Mouse (Mus musculus): ENCODE measurements at regions not wholly inside any gene's neighbourhood (a gene's known extent, or its start where the extent isn't known, plus 50 kb on each side); places are given as distances from the start of the nearest gene placed in this dataset.

DNA sequence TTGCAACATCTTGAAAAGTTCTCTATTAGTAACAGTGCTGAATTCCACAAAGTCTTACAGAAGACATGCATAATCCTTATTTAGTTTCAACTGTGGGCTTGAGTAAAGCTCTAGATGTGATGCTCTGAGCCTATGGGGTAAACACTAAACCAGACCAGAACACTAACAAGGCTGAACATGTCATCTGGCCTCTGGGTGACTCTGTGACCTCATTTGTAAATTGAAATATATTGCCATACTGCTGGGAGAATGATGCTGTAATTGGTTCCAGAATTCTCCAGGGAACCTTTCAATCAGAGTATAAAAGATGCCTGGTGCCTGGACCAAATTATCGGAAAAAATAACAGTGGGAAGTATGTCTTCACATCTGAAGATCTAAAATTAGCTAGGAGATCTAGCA lies 309.9 kb upstream of the Megf9 start:
- no peak for DNase-seq (ENCODE audit: extremely low read depth, insufficient read length, low spot score)

DNA sequence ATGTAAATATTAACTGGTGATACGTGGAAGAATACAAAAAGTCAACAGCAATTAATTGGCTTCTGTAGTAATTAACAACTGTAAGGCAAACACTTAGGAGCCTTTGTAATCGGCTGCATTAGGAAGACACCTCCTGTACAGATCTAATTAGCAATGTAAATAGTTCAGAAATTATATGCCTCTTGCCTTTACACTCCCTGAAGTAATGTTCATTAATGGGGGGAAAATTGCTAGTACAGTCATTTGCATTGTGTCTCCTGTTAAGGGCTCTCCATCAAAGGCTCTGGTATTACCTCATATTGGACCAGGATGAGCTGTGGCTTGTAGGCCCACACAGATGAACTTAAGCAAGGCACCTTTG lies 276.1 kb upstream of the Megf9 start:
- DNase-seq (ENCODE audit: extremely low read depth, insufficient read length, low spot score): no peak

DNA sequence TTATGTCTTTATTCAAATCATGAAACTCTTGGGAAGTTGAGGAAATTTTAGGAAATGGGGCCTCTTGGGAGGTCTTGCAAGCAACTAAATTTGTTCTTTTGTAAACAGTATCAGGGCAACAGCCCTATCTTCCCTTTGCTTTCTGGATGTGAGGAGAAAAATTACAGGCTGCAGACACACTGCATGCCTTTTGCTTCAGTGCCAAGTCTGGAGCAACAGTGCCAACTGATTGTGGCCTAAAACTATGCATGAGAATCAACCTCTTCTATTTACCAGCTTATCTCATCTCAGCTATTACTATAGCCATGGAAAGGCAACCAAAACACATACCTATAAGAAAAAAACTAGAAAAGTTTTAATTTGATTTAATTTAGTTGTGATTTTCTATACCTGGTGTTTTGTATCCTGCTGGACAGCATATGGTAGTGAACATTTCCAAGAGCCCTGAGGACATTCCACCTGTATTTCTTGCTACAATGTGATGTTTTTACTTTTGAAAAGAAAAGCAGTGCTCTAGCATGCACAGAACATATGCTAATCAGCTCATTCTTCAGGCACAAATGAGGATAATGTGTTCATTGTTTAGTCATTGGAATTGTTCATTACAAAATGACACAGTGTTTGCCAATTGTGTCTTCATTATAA lies 275.6 kb upstream of the Megf9 start:
- DNase-seq (ENCODE audit: extremely low read depth, insufficient read length, low spot score): no peak

DNA sequence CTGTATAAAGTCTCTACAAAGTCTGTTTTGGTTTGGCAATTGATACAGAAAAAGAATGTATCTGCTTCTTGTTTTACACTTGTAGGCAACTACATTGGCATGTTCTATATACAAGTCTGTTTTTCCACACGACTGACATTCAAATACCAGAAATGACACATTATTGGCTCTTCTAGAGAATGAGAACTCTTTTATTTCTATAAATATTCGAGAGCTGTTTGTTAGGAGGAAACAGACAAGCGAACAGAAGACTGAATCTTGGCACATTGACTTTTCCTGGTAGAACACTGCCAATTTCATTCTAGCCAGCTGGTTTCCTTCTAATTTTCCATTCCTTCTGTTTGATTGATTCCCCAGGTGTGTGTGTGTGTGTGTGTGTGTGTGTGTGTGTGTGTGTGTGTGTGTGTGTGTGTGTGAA lies 270.1 kb upstream of the Megf9 start:
- DNase-seq (ENCODE audit: extremely low read depth, insufficient read length, low spot score): no peak

DNA sequence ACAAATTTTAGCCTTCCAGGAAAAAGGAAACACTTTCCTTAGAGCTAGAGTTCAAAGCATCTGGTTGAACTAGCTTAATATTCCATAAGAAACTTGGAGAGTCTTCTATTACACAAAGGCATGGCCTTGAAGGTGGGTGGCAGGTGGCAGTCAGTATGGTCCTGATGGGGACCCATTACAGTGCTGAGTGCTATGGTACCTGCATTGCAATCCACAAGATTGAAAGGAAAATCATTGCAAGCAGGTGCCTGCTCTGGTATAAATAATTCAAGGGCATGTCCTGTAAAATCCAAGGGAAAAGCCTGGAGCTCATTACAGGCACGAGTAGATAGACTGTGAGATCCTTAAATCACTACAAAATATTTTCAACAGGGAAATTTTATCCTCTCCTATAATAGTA lies 263.7 kb upstream of the Megf9 start:
- no peak for DNase-seq (ENCODE audit: extremely low read depth, insufficient read length, low spot score)

DNA sequence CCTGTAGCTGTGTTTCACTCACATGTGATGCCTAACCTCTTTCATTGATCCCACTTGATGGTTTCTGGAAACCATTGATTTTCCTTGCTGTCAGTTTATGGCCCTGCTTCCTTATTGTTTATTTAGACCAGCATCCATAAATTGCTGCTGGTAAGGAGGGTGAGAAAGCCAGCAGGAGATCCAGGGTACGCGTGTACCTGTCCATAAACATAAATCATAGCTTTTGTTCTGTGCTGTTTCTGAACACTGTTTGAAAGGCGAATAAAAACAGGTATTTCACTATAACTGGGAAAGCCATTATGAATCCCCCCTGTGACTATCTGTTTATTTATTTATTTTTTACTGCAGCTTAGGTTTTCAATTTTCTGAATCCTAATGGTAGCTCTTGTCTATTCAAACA lies 263.1 kb upstream of the Megf9 start:
- no peak for DNase-seq (ENCODE audit: extremely low read depth, insufficient read length, low spot score)

DNA sequence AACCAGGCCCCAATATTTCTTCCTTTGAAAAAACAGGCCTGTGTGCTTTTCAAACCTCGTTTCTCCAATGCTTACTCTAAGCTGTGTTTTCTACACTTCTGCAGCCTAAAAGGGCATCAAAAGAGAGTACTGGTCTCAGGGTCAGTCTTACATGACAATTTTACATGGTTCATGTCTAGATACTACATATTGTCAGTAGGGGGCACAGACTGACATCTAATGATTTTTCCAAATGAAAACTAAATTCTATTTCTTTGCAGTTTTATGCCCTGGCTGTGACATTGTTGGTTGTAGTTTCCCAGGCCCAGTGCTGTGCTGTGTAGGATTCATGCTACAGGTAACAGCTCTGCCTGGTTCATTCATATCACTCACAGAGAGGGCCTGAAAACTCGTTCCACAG lies 248.7 kb upstream of the Megf9 start:
- DNase-seq (ENCODE audit: extremely low read depth, insufficient read length, low spot score): no peak

DNA sequence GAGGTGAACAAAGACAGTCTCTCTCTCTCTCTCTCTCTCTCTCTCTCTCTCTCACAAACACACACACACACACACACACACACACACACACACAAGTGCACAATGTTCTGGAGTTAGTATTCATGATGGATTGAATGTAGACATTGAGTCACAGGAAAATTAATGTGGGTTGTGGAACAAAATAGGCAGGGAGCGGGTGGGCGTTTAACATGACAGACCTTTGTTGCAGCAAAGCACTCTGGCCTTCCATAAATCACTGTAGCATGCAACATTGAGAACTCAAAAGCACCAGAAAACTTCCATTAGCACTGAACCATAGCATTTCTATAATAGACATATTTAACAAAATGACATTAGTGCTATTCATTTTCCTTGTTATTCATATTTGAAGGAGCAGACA lies 246.8 kb upstream of the Megf9 start:
- no peak for DNase-seq (ENCODE audit: extremely low read depth, insufficient read length, low spot score)

DNA sequence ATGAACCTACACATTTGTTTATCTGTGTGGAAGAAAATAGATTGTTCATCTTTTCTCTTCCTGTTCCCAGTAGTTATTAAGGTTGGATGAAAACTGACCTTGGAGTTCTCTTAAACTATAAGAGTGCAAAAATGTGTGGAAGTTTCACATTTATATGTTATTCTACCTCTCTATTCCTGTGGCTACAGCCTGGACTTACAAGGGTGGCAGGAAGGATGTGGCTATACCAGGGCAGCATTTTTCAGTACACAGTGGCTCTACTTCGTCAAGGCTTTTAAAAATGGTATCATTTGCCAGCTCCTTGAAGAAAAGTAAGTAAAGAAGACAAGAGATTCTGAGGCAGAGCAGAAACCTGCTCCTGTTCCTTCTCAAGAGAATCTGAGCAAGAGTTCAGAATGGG lies 241.5 kb upstream of the Megf9 start:
- no peak for DNase-seq (ENCODE audit: extremely low read depth, insufficient read length, low spot score)

DNA sequence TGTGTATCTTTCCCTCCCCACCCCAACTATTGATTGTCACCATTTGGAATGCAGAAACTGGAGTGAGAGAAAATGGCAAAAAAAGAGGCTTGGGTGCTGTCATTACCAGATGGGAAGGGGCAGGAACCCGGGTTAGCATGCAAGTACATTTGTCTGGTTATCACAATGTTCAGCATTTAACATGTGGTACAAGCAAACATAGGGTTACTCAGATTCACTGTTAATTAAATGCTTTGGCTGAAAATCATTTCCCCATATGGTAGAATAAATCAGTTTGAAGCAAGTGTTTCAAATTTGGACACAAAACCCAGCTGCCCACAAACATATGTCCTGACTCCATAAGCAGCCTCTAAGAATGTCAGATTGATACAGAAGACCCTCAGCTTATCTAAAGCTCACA lies 208.6 kb upstream of the Megf9 start:
- no peak for DNase-seq (ENCODE audit: extremely low read depth, insufficient read length, low spot score)

DNA sequence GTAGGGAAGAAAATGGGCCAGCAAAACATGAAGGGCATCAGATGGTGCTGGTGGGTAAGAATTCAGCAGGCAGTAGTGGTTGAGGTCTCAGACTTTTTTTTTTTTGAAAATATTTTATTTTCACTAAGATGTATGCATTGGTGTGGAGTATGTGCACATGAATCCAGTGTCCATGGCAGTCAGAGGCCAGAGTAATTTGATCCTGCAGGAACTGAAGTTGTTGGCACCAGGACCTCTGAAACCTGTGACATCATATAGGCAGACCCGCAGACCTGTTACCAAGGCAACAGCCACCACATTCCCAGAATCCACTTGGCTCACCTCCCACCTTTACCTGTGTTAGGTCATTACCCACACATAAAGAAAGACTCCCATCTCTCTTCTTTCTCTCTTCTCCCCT lies 207.2 kb upstream of the Megf9 start:
- DNase-seq (ENCODE audit: extremely low read depth, insufficient read length, low spot score): no peak

DNA sequence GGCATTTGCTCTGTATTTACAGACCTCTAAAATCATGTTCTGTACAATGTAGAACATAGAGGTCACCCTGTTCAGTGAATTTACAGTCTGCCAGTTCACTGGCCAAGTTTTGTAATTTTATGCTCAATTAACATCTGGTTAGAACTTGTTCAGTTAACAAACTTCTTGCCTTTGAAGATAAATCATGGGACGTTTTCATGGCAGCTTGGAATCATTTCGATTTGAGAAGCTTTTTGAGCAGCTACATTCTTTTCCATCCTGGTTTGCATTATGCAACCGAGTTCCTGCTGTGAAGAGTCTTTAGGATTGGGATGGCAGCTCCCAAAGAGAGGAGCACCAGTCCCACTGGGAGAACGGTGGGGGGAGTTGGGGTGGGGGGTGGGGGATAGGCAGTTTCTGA lies 206.3 kb upstream of the Megf9 start:
- no peak for DNase-seq (ENCODE audit: extremely low read depth, insufficient read length, low spot score)

DNA sequence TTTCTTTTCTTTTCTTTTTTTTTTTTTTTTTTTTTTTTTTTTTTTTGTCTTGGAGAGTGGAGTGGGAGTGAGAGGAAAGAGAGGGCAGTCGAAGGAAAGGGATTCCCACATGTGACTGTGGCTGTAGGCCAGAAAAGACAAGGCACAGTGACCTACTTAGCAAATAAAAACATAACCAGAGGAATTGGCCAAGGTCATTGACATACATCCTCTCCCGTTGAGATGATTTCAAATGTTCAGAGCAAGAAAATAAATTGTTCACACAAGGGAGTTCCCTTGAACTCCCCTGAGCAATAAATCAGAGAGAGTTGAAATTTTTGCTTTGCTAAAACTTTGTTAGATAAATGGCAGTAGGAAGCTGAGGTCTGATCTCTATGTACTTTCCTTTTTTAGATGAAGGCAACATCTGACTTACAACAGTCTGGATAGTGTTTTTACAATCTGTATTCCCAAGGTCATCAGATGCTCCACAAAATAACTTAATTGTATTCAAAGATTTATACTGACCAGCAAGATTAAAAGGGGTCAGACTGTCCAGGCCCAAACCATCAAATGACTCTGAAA lies 174.4 kb upstream of the Megf9 start:
- DNase-seq (ENCODE audit: extremely low read depth, insufficient read length, low spot score): no peak

DNA sequence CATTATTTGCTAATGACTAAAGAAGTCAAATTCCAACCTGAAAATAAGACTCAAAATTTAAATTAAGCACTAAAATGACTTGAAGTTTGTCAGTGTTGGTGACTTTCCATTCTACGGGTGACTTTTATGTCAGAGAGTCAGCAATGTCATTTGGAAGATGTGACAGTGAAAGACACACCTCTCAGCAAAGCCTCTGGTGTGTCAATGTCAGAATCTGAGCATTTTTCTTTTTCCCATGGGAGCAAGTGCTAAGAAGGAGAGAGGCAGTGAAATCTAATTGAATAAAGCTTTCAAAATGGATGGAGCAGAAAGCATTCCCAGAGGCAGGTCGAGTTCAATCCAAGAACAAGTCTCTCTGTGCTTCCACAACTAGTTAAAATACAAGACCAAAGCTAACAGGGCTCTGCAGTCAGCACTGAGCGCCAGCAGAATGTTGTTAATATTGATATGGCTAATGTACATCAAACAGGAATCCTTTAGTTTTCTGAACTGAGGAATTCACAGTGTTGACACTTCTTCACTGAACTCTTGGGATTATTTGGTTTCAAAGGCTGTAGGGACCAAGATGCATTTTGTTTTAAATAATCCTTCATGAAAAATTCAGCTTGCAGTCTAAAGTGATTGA lies 170.4 kb upstream of the Megf9 start:
- DNase-seq (ENCODE audit: extremely low read depth, insufficient read length, low spot score): no peak

DNA sequence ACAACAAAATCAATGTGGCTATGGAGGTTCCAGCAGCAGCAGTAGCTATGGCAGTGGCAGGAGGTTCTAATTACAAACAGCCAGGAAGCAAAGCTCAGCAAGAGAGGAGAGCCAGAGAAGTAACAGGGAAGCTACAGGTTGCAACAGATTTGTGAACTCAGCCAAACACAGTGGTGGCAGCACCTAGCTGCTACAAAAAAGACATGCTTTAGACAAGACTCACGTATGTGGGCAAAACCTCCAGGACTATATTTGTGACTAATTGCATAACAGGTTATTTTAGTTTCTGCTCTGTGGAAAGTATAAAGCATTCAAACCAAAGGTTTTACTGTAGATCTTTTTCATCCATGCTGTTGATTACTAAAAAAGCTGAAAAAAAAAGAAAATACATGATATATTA lies 166.1 kb upstream of the Megf9 start:
- no peak for DNase-seq (ENCODE audit: extremely low read depth, insufficient read length, low spot score)

DNA sequence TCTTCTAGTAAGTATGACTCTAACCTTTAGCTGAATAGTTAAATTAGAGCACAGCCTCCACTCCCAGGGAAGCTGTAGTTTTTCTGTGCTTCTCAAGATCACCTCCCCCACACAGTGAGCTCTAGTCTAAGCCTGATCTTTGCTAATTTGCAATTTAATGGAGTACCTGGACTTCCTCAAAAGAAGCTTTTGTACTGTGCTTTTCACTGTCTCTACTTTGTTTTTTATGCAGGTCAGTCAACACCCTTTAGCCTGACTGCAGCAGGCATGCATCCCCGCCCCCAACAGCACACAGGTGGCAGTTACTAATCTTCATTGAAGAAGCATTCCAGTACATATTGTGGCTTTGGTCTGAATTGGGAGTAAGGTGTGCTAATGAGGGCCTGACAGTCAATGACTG lies 129.4 kb upstream of the Megf9 start:
- no peak for DNase-seq (ENCODE audit: extremely low read depth, insufficient read length, low spot score)

DNA sequence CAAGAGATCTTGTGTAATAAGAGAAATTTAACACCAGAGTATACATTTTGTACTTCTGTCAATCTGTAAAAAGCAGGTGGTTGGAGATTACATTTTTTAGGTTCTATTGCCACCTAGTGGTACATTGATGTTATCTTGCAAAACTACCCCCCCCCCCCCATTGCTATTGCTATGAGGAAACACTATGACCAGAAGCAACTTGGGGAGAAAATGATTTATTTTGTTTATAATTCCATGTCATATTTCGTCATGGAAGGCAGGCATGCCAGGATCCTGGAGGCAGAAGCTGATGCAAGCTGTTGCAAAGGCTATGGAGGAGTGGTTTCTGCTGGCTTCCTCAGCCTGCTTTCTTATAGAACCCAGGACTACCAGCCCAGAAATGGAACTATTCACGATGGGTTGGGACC lies 86.6 kb upstream of the Megf9 start:
- DNase-seq (ENCODE audit: extremely low read depth, insufficient read length, low spot score): peak; percentile 18

DNA sequence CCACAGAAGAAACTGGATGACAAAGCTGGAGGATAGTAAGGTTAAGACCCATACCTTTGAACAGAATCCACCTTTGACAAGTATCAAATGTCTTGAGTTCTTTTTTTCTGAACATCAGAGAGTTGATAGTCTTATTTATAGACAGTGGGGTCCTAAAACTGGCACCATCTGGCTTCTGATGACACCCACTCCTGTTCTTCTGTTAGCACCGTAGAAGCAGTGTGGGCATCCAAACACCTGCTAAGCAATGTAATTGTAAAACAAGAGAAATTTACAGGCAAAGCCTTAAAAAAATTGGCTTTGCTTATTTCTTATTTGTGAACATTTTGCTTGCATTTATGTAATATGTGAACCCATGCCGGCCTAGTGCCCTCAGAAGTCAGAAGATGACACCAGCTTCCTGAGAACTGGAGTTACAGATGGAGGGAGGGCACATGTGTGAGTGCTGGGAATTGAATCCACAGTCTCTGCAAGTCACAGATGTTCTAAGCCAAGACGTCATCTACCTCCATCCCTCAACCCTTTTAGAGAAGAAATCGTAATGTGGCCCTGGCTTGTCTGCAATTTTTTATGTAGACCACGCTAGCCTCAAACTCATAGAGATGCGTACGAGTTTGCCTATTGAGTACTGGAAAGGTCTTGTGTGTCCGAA lies 85.0 kb upstream of the Megf9 start:
- no peak for DNase-seq (ENCODE audit: extremely low read depth, insufficient read length, low spot score)

DNA sequence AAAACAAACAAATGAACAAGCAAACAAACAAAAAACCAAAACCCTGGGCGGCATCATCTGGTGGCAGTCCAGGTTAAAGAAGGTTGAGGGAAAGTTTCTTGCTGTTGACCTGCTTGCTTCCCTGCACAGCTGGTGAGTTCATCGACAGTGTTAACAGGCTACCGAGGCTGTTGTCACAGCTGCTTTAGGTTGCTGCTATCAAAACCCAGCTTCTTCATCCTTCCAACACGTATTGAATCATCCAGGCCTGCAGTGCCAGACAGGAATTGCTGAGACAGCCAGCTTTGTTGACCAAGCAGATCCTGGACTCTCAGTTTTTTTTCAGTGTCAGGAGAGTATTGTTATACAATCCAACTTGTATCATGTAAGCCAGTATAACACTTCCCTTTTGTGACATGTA lies 81.0 kb upstream of the Megf9 start:
- DNase-seq (ENCODE audit: extremely low read depth, insufficient read length, low spot score): no peak

DNA sequence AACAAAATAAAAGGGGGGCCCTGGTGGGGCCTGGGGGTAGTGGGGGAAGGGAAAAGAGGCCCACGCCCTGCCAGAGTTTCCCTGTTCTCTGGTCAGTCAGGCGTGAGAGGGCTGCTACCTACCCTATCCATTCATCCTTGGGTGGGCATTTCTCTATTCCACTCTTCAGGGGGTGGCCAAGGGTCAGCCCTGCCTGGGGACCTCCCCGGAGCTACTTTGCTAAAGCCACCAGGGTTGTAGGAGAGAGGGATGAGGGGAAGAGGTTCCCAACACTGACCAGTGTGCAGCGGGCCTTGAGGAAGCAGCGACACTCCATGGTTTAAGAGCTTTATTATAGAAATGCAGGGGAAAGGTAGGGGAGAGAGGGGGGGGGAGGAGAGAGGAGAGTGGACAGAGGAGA lies 79.6 kb upstream of the Megf9 start:
- DNase-seq (ENCODE audit: extremely low read depth, insufficient read length, low spot score): no peak

DNA sequence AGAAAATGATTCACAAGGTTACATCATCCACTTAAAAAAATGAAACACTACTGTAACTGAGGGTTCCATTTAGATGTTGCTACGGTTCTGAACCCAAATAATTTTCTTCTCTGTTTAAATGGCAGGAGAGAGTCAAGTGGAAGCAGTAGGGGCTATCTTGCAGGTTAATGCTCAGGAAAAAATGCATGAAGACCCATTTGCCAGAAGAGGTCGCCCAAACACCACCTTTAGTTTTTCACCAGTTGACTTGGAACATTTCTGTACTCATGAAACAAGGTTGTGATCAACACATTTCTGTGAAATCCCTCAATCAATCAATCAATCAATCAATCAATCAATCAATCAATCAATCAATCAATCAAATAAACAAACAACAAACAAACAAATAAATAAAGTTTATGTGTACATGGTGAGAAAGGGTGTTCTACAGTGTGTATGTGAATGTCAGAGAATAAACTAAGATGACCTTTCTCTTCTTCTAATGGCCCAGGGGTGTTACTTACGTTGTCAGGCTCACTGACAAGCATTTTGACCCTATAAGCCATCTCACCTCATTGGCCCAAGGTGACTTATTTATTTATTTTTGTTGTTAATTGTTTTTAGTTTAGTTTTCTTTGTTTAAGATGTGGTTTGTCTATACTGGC lies 68.5 kb upstream of the Megf9 start:
- no peak for DNase-seq (ENCODE audit: extremely low read depth, insufficient read length, low spot score)

DNA sequence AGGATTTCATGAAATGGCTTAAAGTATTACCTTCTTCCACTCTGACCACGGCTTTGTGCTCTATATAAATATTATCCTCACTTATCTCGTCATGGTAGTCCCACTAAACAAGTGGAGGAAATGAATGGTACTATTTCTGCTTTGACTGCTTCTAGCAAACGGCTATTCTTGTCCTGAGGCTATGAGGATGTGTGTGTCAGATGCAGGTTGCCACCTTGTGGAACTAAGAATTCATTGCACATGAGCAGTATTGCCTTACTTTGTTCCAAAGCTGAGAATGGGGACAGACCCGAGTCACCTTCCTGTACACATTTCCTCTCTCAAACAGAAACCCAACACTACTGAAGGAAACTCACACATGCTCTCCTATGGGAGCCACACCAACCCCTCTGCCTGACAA lies 66.5 kb upstream of the Megf9 start:
- DNase-seq (ENCODE audit: extremely low read depth, insufficient read length, low spot score): no peak

Data from 3134 (cell line).